Mouse (Mus musculus): Measurements from ENCODE around the gene Kcna5. TPM values are rescaled to one million over a fixed set of nuclear protein-coding genes. Genes with fewer than 3 reads are reported as not detected.

Kcna5 gene
- 0.07 and 0.09 TPM in 2 replicates for polyA plus RNA-seq (2015; fragmentation: Nextera tagmentation; extraction: Ambion mirVana)

- no peak within 1 kb of the TSS for H3K4me3 ChIP-seq (ENCODE audit: low read depth, low read length)
- ATAC-seq (ENCODE audit: low read depth): no peak; the same call in 1 of the 2 replicates
These were observed at the start of gene Kcna5 for GRCm38 (mm10) chr6:126535208-126535910. Gene Kcna5, minus strand, starts transcription at chr6:126535412.

GRCm38 (mm10) chr6:126583075-126583474 lies 47.9 kb upstream of the Kcna5 start:
- H3K4me2 ChIP-seq (ENCODE audit: low read depth, low read length): no peak overlapping the region
- no peak for ATAC-seq (ENCODE audit: low read depth)

More at GRCm38 (mm10) chr6:126535208-126535910, at the start of gene Kcna5:
- Histone ChIP-seq H3K36me3 (ENCODE audit: control insufficient read depth, insufficient read depth) (no peaks in the 10 kb centered on the region), H3K4me1 (ENCODE audit: control insufficient read depth, low read depth, low read length) (no peaks in the 10 kb centered on the region), H3K27ac (ENCODE audit: low read length) (no peak within 1 kb of the TSS), H3K27me3 (ENCODE audit: control insufficient read depth, insufficient read depth, low read depth, low read length) (peaks cover 13% of the 10 kb centered on the region), H3K4me2 (ENCODE audit: low read depth, low read length) (no peak within 1 kb of the TSS), H3K9ac (ENCODE audit: low read depth, low read length) (no peak within 1 kb of the TSS), H3K9me3 (replicated peaks; ENCODE audit: control insufficient read depth, low read length) (no peaks in the 10 kb centered on the region)
- 3% methylated on average over 15 of the region's 15 CpGs for WGBS (ENCODE audit: insufficient replicate concordance)

GRCm38 (mm10) chr6:126581632-126582031 lies 46.4 kb upstream of the Kcna5 start:
- no peak overlapping the region for H3K27ac ChIP-seq (ENCODE audit: low read length)
- no peaks in the 10 kb centered on the region for H3K27me3 ChIP-seq (ENCODE audit: control insufficient read depth, insufficient read depth, low read depth, low read length)
- WGBS (ENCODE audit: insufficient replicate concordance): 58% methylated on average over 8 of the region's 8 CpGs
- ATAC-seq (ENCODE audit: low read depth): no peak
- no peak overlapping the region for H3K9ac ChIP-seq (ENCODE audit: low read depth, low read length)
- no peaks in the 10 kb centered on the region for H3K9me3 ChIP-seq (replicated peaks; ENCODE audit: control insufficient read depth, low read length)
- no peaks in the 10 kb centered on the region for H3K4me1 ChIP-seq (ENCODE audit: control insufficient read depth, low read depth, low read length)
- no peak overlapping the region for H3K4me2 ChIP-seq (ENCODE audit: low read depth, low read length)
- no peaks in the 10 kb centered on the region for H3K36me3 ChIP-seq (ENCODE audit: control insufficient read depth, insufficient read depth)
- no peak overlapping the region for H3K4me3 ChIP-seq (ENCODE audit: low read depth, low read length)

More at GRCm38 (mm10) chr6:126583075-126583474, 47.9 kb upstream of the Kcna5 start:
- Histone ChIP-seq H3K9me3 (replicated peaks; ENCODE audit: control insufficient read depth, low read length) (no peaks in the 10 kb centered on the region), H3K27ac (ENCODE audit: low read length) (no peak overlapping the region), H3K4me1 (ENCODE audit: control insufficient read depth, low read depth, low read length) (no peaks in the 10 kb centered on the region), H3K27me3 (ENCODE audit: control insufficient read depth, insufficient read depth, low read depth, low read length) (no peaks in the 10 kb centered on the region), H3K4me3 (ENCODE audit: low read depth, low read length) (no peak overlapping the region), H3K9ac (ENCODE audit: low read depth, low read length) (no peak overlapping the region), H3K36me3 (ENCODE audit: control insufficient read depth, insufficient read depth) (no peaks in the 10 kb centered on the region)
- WGBS (ENCODE audit: insufficient replicate concordance): 52% methylated on average over 7 of the region's 7 CpGs

- H3K4me2 ChIP-seq (ENCODE audit: low read depth, low read length): no peak overlapping the region
- no peaks in the 10 kb centered on the region for H3K4me1 ChIP-seq (ENCODE audit: control insufficient read depth, low read depth, low read length)
- H3K9ac ChIP-seq (ENCODE audit: low read depth, low read length): no peak overlapping the region
- no peak overlapping the region for H3K4me3 ChIP-seq (ENCODE audit: low read depth, low read length)
- 59% methylated on average over 3 of the region's 3 CpGs for WGBS (ENCODE audit: insufficient replicate concordance)
- ATAC-seq (ENCODE audit: low read depth): no peak
- no peaks in the 10 kb centered on the region for H3K9me3 ChIP-seq (replicated peaks; ENCODE audit: control insufficient read depth, low read length)
- H3K27ac ChIP-seq (ENCODE audit: low read length): no peak overlapping the region
- H3K36me3 ChIP-seq (ENCODE audit: control insufficient read depth, insufficient read depth): no peaks in the 10 kb centered on the region
- no peaks in the 10 kb centered on the region for H3K27me3 ChIP-seq (ENCODE audit: control insufficient read depth, insufficient read depth, low read depth, low read length)
These were observed 45.4 kb upstream of the Kcna5 start for GRCm38 (mm10) chr6:126580571-126580970.

DNA sequence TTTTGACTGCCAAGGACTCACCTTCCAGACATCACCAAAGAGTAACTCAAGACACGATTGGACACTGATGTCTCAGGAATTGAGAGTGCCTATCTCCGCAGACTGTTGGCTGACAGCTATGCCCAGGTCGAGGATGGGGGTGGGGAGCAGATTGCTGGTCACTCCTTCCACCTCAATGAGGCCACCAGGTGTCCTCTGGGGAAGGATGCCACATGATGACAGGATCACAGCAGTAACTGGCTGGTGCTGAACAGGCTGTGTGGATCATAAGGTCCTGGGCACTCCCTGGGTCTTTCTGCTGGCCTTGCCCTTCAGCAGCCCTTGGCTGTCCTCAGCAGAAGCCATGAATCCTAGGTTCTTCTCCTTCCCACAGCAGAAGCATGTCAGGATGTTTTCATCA lies 42.2 kb upstream of the Kcna5 start:
- no peaks in the 10 kb centered on the region for H3K9me3 ChIP-seq (replicated peaks; ENCODE audit: control insufficient read depth, low read length)
- H3K4me1 ChIP-seq (ENCODE audit: control insufficient read depth, low read depth, low read length): no peaks in the 10 kb centered on the region
- H3K9ac ChIP-seq (ENCODE audit: low read depth, low read length): no peak overlapping the region
- H3K4me3 ChIP-seq (ENCODE audit: low read depth, low read length): no peak overlapping the region
- H3K36me3 ChIP-seq (ENCODE audit: control insufficient read depth, insufficient read depth): no peaks in the 10 kb centered on the region
- no peak for ATAC-seq (ENCODE audit: low read depth)
- H3K27me3 ChIP-seq (ENCODE audit: control insufficient read depth, insufficient read depth, low read depth, low read length): no peaks in the 10 kb centered on the region
- no peak overlapping the region for H3K27ac ChIP-seq (ENCODE audit: low read length)
- no peak overlapping the region for H3K4me2 ChIP-seq (ENCODE audit: low read depth, low read length)
- WGBS (ENCODE audit: insufficient replicate concordance): 48% methylated on average over 3 of the region's 3 CpGs

- Histone ChIP-seq H3K4me2 (ENCODE audit: low read depth, low read length) (no peak overlapping the region), H3K4me3 (ENCODE audit: low read depth, low read length) (no peak overlapping the region), H3K36me3 (ENCODE audit: control insufficient read depth, insufficient read depth) (no peaks in the 10 kb centered on the region), H3K27ac (ENCODE audit: low read length) (no peak overlapping the region), H3K4me1 (ENCODE audit: control insufficient read depth, low read depth, low read length) (no peaks in the 10 kb centered on the region), H3K27me3 (ENCODE audit: control insufficient read depth, insufficient read depth, low read depth, low read length) (no peaks in the 10 kb centered on the region), H3K9ac (ENCODE audit: low read depth, low read length) (no peak overlapping the region), H3K9me3 (replicated peaks; ENCODE audit: control insufficient read depth, low read length) (no peaks in the 10 kb centered on the region)
- WGBS (ENCODE audit: insufficient replicate concordance): 61% methylated on average over 1 of the region's 1 CpGs
- ATAC-seq (ENCODE audit: low read depth): no peak
These were observed 41.4 kb upstream of the Kcna5 start for GRCm38 (mm10) chr6:126576566-126576965.

DNA sequence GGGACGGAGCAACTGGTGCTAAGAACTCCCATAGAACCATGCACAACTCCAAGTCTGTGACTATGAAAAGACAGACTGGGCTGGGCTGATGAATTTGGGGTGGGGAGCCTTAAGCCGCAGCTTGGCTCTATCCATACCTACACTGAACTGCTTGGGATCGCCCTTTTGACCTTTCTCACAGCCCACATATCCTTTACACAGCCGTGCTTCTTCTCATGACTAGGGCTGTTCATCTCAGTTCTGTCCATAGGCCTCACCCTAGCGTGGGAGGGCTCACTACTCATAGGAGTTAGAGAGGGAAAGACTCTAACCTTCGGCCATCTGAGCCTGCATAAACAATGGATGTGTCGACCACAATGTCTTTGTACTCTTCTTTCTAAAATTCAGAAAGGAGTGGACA lies 39.6 kb upstream of the Kcna5 start:
- Histone ChIP-seq H3K4me2 (ENCODE audit: low read depth, low read length) (no peak overlapping the region), H3K4me3 (ENCODE audit: low read depth, low read length) (no peak overlapping the region), H3K4me1 (ENCODE audit: control insufficient read depth, low read depth, low read length) (no peaks in the 10 kb centered on the region), H3K9me3 (replicated peaks; ENCODE audit: control insufficient read depth, low read length) (no peaks in the 10 kb centered on the region), H3K27me3 (ENCODE audit: control insufficient read depth, insufficient read depth, low read depth, low read length) (no peaks in the 10 kb centered on the region), H3K27ac (ENCODE audit: low read length) (no peak overlapping the region), H3K9ac (ENCODE audit: low read depth, low read length) (no peak overlapping the region), H3K36me3 (ENCODE audit: control insufficient read depth, insufficient read depth) (no peaks in the 10 kb centered on the region)
- ATAC-seq (ENCODE audit: low read depth): no peak
- WGBS (ENCODE audit: insufficient replicate concordance): 58% methylated on average over 7 of the region's 7 CpGs

GRCm38 (mm10) chr6:126573021-126573420 lies 37.8 kb upstream of the Kcna5 start:
- 61% methylated on average over 5 of the region's 5 CpGs for WGBS (ENCODE audit: insufficient replicate concordance)
- no peak for ATAC-seq (ENCODE audit: low read depth)
- no peak overlapping the region for H3K4me3 ChIP-seq (ENCODE audit: low read depth, low read length)
- H3K9ac ChIP-seq (ENCODE audit: low read depth, low read length): no peak overlapping the region
- H3K4me1 ChIP-seq (ENCODE audit: control insufficient read depth, low read depth, low read length): no peaks in the 10 kb centered on the region
- no peaks in the 10 kb centered on the region for H3K9me3 ChIP-seq (replicated peaks; ENCODE audit: control insufficient read depth, low read length)
- H3K36me3 ChIP-seq (ENCODE audit: control insufficient read depth, insufficient read depth): no peaks in the 10 kb centered on the region
- no peak overlapping the region for H3K4me2 ChIP-seq (ENCODE audit: low read depth, low read length)
- H3K27me3 ChIP-seq (ENCODE audit: control insufficient read depth, insufficient read depth, low read depth, low read length): no peaks in the 10 kb centered on the region
- no peak overlapping the region for H3K27ac ChIP-seq (ENCODE audit: low read length)

DNA sequence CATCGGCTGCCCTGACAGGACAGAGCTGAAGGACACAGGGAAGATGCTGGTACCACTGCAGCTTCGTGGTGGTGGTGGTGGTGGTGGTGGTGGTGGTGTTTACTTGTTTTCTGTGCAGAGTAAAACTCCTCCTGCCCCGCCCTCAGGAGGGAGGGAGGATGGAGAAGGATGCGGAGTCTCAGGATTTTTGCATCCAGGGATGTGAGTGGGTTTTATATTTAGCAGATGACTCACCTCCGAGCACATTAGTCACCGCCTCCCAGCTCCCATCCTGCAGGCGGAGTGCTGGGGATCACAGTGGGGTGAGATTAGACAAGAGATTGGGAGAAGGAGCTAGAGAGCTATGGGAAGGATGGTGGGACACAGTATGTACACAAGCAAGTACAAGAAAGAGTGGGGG lies 34.6 kb upstream of the Kcna5 start:
- Histone ChIP-seq H3K4me3 (ENCODE audit: low read depth, low read length) (no peak overlapping the region), H3K4me2 (ENCODE audit: low read depth, low read length) (no peak overlapping the region), H3K27ac (ENCODE audit: low read length) (no peak overlapping the region), H3K4me1 (ENCODE audit: control insufficient read depth, low read depth, low read length) (no peaks in the 10 kb centered on the region), H3K9me3 (replicated peaks; ENCODE audit: control insufficient read depth, low read length) (no peaks in the 10 kb centered on the region), H3K36me3 (ENCODE audit: control insufficient read depth, insufficient read depth) (no peaks in the 10 kb centered on the region), H3K27me3 (ENCODE audit: control insufficient read depth, insufficient read depth, low read depth, low read length) (no peaks in the 10 kb centered on the region), H3K9ac (ENCODE audit: low read depth, low read length) (no peak overlapping the region)
- WGBS (ENCODE audit: insufficient replicate concordance): 51% methylated on average over 7 of the region's 7 CpGs
- ATAC-seq (ENCODE audit: low read depth): no peak
